Comparison of ENCODE assay signal across 10 mouse cellular contexts in genomic region chr7:18841174-18841567, GRCm38 (mm10). TPM values are rescaled to one million over a fixed set of nuclear protein-coding genes. Genes with fewer than 3 reads are reported as not detected.
DNase-seq lines count a peak whose midpoint lies in the region; ATAC-seq lines count a peak whose summit lies in the region.
"Had no signal": no experiment of that assay in that cellular context is flagged by ENCODE, and none has a peak within 500 bp of the region (broad histone marks: within the 10 kb centered on the region; RNA-seq: fewer than 3 reads in every experiment).

No protein-coding gene starts in this region.

- H3K9me3 ChIP-seq in liver, embryonic 11.5 days (ENCODE audit: control insufficient read depth, low read length), result no peaks in the 10 kb centered on the region
- H3K9me3 ChIP-seq in forebrain, embryonic 12.5 days, result no peaks in the 10 kb centered on the region
- H3K9me3 ChIP-seq in limb, embryonic 10.5 days (replicated peaks), result no peaks in the 10 kb centered on the region
- H3K9me3 ChIP-seq in neural tube, embryonic 13.5 days, result no peaks in the 10 kb centered on the region

- H3K27ac ChIP-seq in liver, embryonic 11.5 days (ENCODE audit: low read depth, low read length), result no peak overlapping the region
- H3K27ac ChIP-seq in forebrain, embryonic 12.5 days, result no peak overlapping the region
- no peak overlapping the region; the same call in 1 of the 2 replicates for H3K27ac ChIP-seq in limb, embryonic 10.5 days
- H3K27ac ChIP-seq in neural tube, embryonic 13.5 days (replicated peaks), result 0 out of 2 replicates have a peak overlapping the region, but pooled peaks have one; percentile 38

- peak overlapping the region; percentile 52 for H3K4me2 ChIP-seq in liver, embryonic 11.5 days
- peak overlapping the region; percentile 57; the same call in 1 of the 2 replicates for H3K4me2 ChIP-seq in forebrain, embryonic 12.5 days
- H3K4me2 ChIP-seq in neural tube, embryonic 13.5 days, result peak overlapping the region; percentile 62

- no peaks in the 10 kb centered on the region for H3K4me1 ChIP-seq in liver, embryonic 11.5 days (replicated peaks; ENCODE audit: control insufficient read depth, insufficient read depth, low read length)
- H3K4me1 ChIP-seq in forebrain, embryonic 12.5 days, result peaks cover 13% of the 10 kb centered on the region; the same call in 1 of the 2 replicates
- peaks cover 10% of the 10 kb centered on the region for H3K4me1 ChIP-seq in limb, embryonic 10.5 days
- H3K4me1 ChIP-seq in neural tube, embryonic 13.5 days (replicated peaks), result peaks cover 6% of the 10 kb centered on the region

- no peak overlapping the region for H3K4me3 ChIP-seq in liver, embryonic 11.5 days (ENCODE audit: low read depth, low read length)
- no peak overlapping the region; the same call in 1 of the 2 replicates for H3K4me3 ChIP-seq in forebrain, embryonic 12.5 days (replicated peaks)
- H3K4me3 ChIP-seq in limb, embryonic 10.5 days, result peak overlapping the region; percentile 44
- H3K4me3 ChIP-seq in neural tube, embryonic 13.5 days, result peak overlapping the region; percentile 36

- no peak for DNase-seq in liver, embryonic 11.5 days (ENCODE audit: low spot score)
- DNase-seq in liver, result no peak
- DNase-seq in limb, embryonic 10.5 days (ENCODE audit: low spot score), result no peak
- DNase-seq in retina, postnatal 1 day, result no peak
- no peak for DNase-seq in cerebellum, adult 9-11 months
- DNase-seq in adrenal gland, adult 18-20 months (ENCODE audit: low spot score in 2 of 2), result no peak

- no peaks in the 10 kb centered on the region for H3K27me3 ChIP-seq in liver, embryonic 11.5 days (replicated peaks; ENCODE audit: control insufficient read depth, insufficient read depth, low read length)
- H3K27me3 ChIP-seq in forebrain, embryonic 12.5 days, result no peaks in the 10 kb centered on the region
- no peaks in the 10 kb centered on the region for H3K27me3 ChIP-seq in limb, embryonic 10.5 days (ENCODE audit: low read depth, poor library complexity, severe bottlenecking)
- H3K27me3 ChIP-seq in neural tube, embryonic 13.5 days, result no peaks in the 10 kb centered on the region

- WGBS in liver, embryonic 11.5 days, result 71% methylated on average over 1 of the region's 1 CpGs
- 45% methylated on average over 1 of the region's 1 CpGs for WGBS in forebrain, embryonic 12.5 days
- 86% methylated on average over 1 of the region's 1 CpGs for WGBS in limb, embryonic 10.5 days
- WGBS in neural tube, embryonic 13.5 days, result 73% methylated on average over 1 of the region's 1 CpGs

- 0 out of 2 replicates have a peak overlapping the region, but pooled peaks have one; percentile 30 for H3K9ac ChIP-seq in liver, embryonic 11.5 days (ENCODE audit: low read depth, low read length)
- no peak overlapping the region for H3K9ac ChIP-seq in forebrain, embryonic 12.5 days
- H3K9ac ChIP-seq in neural tube, embryonic 13.5 days, result peak overlapping the region; percentile 50

- no peaks in the 10 kb centered on the region for H3K36me3 ChIP-seq in liver, embryonic 11.5 days (ENCODE audit: control insufficient read depth, insufficient read depth, low read length)
- no peaks in the 10 kb centered on the region for H3K36me3 ChIP-seq in forebrain, embryonic 12.5 days (replicated peaks)
- H3K36me3 ChIP-seq in limb, embryonic 10.5 days, result no peaks in the 10 kb centered on the region
- no peaks in the 10 kb centered on the region for H3K36me3 ChIP-seq in neural tube, embryonic 13.5 days

- ATAC-seq in liver, embryonic 11.5 days (replicated peaks; ENCODE audit: low FRiP score), result 0 out of 2 replicates have a peak, but pooled peaks have one; percentile 20
- ATAC-seq in forebrain, embryonic 12.5 days (ENCODE audit: low FRiP score), result no peak
- ATAC-seq in neural tube, embryonic 13.5 days (ENCODE audit: low read depth), result peak; percentile 50; the same call in 1 of the 2 replicates

RNA-seq across cellular contexts. Expression of gene Mill2, which starts 1.4 kb away (rescaled TPM):
- 0.21 and 0.26 TPM in 2 replicates for polyA plus RNA-seq in liver, embryonic 11.5 days (2014; fragmentation: Nextera tagmentation; extraction: Ambion mirVana)
- 0.09 and 0.18 TPM in 2 replicates for polyA plus RNA-seq in forebrain, embryonic 12.5 days (2016; fragmentation: Nextera tagmentation; extraction: Ambion mirVana)
- polyA plus RNA-seq in limb, embryonic 10.5 days (2016; fragmentation: Nextera tagmentation; extraction: Ambion mirVana), result not detected in 2 replicates
- polyA plus RNA-seq in neural tube, embryonic 13.5 days (2015; fragmentation: Nextera tagmentation; extraction: Ambion mirVana), result 0.17 and 0.59 TPM in 2 replicates
- 1 to 10 TPM; 8.1 to 10.0 TPM for total RNA-seq in adrenal gland, adult 18-20 months (2021)

RNA-seq across cellular contexts. Expression of gene Psg17, which starts 19.8 kb away (rescaled TPM):
- 0.08 TPM in 2 replicates for polyA plus RNA-seq in liver, embryonic 11.5 days (2014; fragmentation: Nextera tagmentation; extraction: Ambion mirVana)
- polyA plus RNA-seq in forebrain, embryonic 12.5 days (2016; fragmentation: Nextera tagmentation; extraction: Ambion mirVana), result 0.12 TPM in 1 of 2 replicates, not detected in the other
- not detected in 2 replicates for polyA plus RNA-seq in limb, embryonic 10.5 days (2016; fragmentation: Nextera tagmentation; extraction: Ambion mirVana)
- not detected in 2 replicates for polyA plus RNA-seq in neural tube, embryonic 13.5 days (2015; fragmentation: Nextera tagmentation; extraction: Ambion mirVana)
- total RNA-seq in adrenal gland, adult 18-20 months (2021), result not detected
- total RNA-seq: left cerebral cortex, adult 18-20 months had no signal
- polyA plus RNA-seq: embryonic facial prominence, embryonic 11.5 days had no signal

RNA-seq across cellular contexts. Expression of gene Pglyrp1, which starts 30.0 kb away (rescaled TPM):
- 7.9 TPM in 2 replicates for polyA plus RNA-seq in liver, embryonic 11.5 days (2014; fragmentation: Nextera tagmentation; extraction: Ambion mirVana)
- polyA plus RNA-seq in forebrain, embryonic 12.5 days (2016; fragmentation: Nextera tagmentation; extraction: Ambion mirVana), result 1.8 and 3.1 TPM in 2 replicates
- polyA plus RNA-seq in limb, embryonic 10.5 days (2016; fragmentation: Nextera tagmentation; extraction: Ambion mirVana), result 0.33 and 0.58 TPM in 2 replicates
- polyA plus RNA-seq in neural tube, embryonic 13.5 days (2015; fragmentation: Nextera tagmentation; extraction: Ambion mirVana), result 12.6 and 12.8 TPM in 2 replicates
- total RNA-seq in adrenal gland, adult 18-20 months (2021), result 1 to 10 TPM; 1.1 to 2.8 TPM

RNA-seq across cellular contexts. Expression of gene Psg19, which starts 42.9 kb away (rescaled TPM):
- not detected in 2 replicates for polyA plus RNA-seq in liver, embryonic 11.5 days (2014; fragmentation: Nextera tagmentation; extraction: Ambion mirVana)
- not detected in 2 replicates for polyA plus RNA-seq in forebrain, embryonic 12.5 days (2016; fragmentation: Nextera tagmentation; extraction: Ambion mirVana)
- polyA plus RNA-seq in limb, embryonic 10.5 days (2016; fragmentation: Nextera tagmentation; extraction: Ambion mirVana), result not detected in 2 replicates
- polyA plus RNA-seq in neural tube, embryonic 13.5 days (2015; fragmentation: Nextera tagmentation; extraction: Ambion mirVana), result not detected in 2 replicates
- total RNA-seq in adrenal gland, adult 18-20 months (2021), result not detected
- total RNA-seq: left cerebral cortex, adult 18-20 months had no signal
- polyA plus RNA-seq: embryonic facial prominence, embryonic 11.5 days had no signal

Comparison
In these comparisons a context has a peak if more than half of its experiments do, and no peak if none do; other contexts are left out.
1. H3K4me3 ChIP-seq: peak in limb, embryonic 10.5 days (single experiment) and neural tube, embryonic 13.5 days (single experiment); none in liver, embryonic 11.5 days (single experiment) and forebrain, embryonic 12.5 days (single experiment).
2. Peak in every context shown above with its lines, with median percentiles within 50 percentile points of each other: H3K4me2 ChIP-seq.